Mouse (Mus musculus) heart, adult 2 months (tissue): ENCODE results near the gene Vcam1. TPM values are rescaled to one million over a fixed set of nuclear protein-coding genes. Genes with fewer than 3 reads are reported as not detected.

Source experiments
- DNase-seq, 2 experiments: peaks; one replicate each; pipeline ENCODE4 v3.0.0; 2021
- H3K27ac ChIP-seq: fragments of 200-600 bp; 2 replicates; pipeline ENCODE4 v1.8.1; 2022
- H3K27me3 ChIP-seq: fragments of 200-500 bp; 2 replicates; pipeline ENCODE4 v1.6.1; 2012; ENCODE audit warnings: mild to moderate bottlenecking, low read length, inconsistent platforms, mixed read lengths; ENCODE audit not compliant: control insufficient read depth, insufficient read depth
- H3K36me3 ChIP-seq: fragments of 200-500 bp; 2 replicates; pipeline ENCODE4 v1.6.1; 2012; ENCODE audit warnings: low read length, inconsistent platforms; ENCODE audit not compliant: control insufficient read depth, insufficient read depth
- H3K4me1 ChIP-seq: fragments of 200-500 bp; 2 replicates; pipeline ENCODE4 v1.6.1; 2011; ENCODE audit warnings: low read length; ENCODE audit not compliant: control insufficient read depth, insufficient read depth
- H3K4me3 ChIP-seq: fragments of 200-600 bp; 2 replicates; pipeline ENCODE4 v1.8.1; 2022
- H3K79me2 ChIP-seq: fragments of 200-500 bp; replicated peaks from 2 replicates; pipeline ENCODE4 v1.6.1; 2012; ENCODE audit warnings: mild to moderate bottlenecking, inconsistent platforms, low read length, moderate library complexity, mixed read lengths; ENCODE audit not compliant: control insufficient read depth, insufficient read depth
- H3K9ac ChIP-seq: fragments of 200-500 bp; 2 replicates; pipeline ENCODE4 v1.6.1; 2012; ENCODE audit warnings: low read depth, mild to moderate bottlenecking, control low read depth, inconsistent platforms, low read length, mixed read lengths
- CTCF ChIP-seq: fragments of 200-600 bp; IDR thresholded peaks from 2 replicates; pipeline ENCODE4 v1.8.1; 2022; ENCODE audit warnings: antibody characterized with exemption, mild to moderate bottlenecking, moderate library complexity
- EP300 ChIP-seq: fragments of 200-500 bp; IDR thresholded peaks from 2 replicates; pipeline ENCODE4 v1.6.1; 2011; ENCODE audit warnings: low read depth, low read length, control low read depth; ENCODE audit not compliant: insufficient read depth
- POLR2A ChIP-seq: fragments of 200-500 bp; IDR thresholded peaks from 2 replicates; pipeline ENCODE4 v1.6.1; 2011; ENCODE audit warnings: mild to moderate bottlenecking, low read depth, low read length, control low read depth; ENCODE audit not compliant: insufficient read depth
- WGBS: fragments of 180-500 bp; shearing (Covaris S2); methylation state at CpG from one replicate; pipeline ENCODE4 v1.1.7; 2018; 5-methylcytosine and 5-hydroxymethylcytosine counted together
- intact Hi-C: fragments of 180-260 bp; cut with DNase I; formaldehyde crosslinking; loops from one replicate; pipeline ENCODE4 v1.15.1; 2025
- polyA plus RNA-seq: library from polyadenylated mRNA; depleted of rRNA; stranded (reverse); fragments of >200 nt; gene quantifications from 2 replicates; pipeline ENCODE4 v1.2.3, GENCODE M21; 2012
- total RNA-seq, 2 experiments: library from RNA; stranded (reverse); gene quantifications; 2 replicates each; pipeline ENCODE4 v1.2.3; 2021

Vcam1 gene
- total and polyA plus RNA-seq, 3 experiments, result 5.8 to 15.3 (median 14.7) TPM

DNA sequence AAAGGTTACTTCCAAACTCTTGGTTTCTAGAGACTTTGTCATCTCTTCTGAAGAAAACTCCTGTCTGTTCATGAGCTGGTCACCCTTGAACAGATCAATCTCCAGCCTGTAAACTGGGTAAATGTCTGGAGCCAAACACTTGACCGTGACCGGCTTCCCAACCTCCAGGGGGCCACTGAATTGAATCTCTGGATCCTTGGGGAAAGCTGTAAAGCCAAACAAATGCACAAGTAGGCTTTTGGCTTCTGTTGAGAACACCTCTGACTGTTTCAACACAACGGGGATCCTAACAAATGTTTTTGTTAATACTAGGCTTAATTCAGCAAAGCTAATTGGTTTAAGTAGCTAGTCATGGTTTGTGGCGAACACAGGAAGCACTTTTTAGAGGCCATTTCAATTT lies 3.4 kb downstream of the Vcam1 start:
- intact Hi-C loops, result loop anchor here (5.0 kb wide), 1 partner anchor 66 kb away; no protein-coding TSS in a partner anchor
- Histone ChIP-seq H3K4me3 (no peak overlapping the region; the same call in 1 of the 2 replicates), H3K9ac (no peak overlapping the region)

DNA sequence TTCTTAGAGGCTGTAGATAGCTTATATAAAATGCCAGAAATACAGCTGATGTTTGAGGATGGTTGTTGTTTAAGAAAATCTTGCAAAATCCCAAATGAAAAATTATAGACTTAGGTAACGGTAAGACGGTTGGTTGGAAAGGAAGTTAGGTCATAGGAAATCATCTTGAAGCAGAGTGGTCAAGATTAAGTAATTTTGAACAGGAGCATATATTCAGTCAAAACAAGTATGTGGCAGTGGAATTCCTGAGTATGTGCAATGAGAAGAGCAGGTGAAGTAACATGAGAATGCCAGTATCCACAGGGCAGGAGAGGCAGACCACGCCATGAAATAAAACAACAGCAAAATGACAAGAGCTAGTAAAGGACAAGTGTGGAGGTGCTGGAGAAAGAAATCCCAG lies 5.7 kb downstream of the Vcam1 start:
- TF ChIP-seq EP300 (no peak), CTCF (no peak), POLR2A (no peak)
- DNase-seq, result no peak
- intact Hi-C loops, result no loop called here
- Histone ChIP-seq H3K9ac (no peak overlapping the region), H3K4me3 (no peak overlapping the region), H3K36me3 (no peaks in the 10 kb centered on the region), H3K79me2 (no peaks in the 10 kb centered on the region), H3K27me3 (no peaks in the 10 kb centered on the region), H3K27ac (no peak overlapping the region), H3K4me1 (peaks cover 3% of the 10 kb centered on the region)
- WGBS, result 85% methylated on average over 3 of the region's 3 CpGs

More for the DNA sequence above, 3.4 kb downstream of the Vcam1 start:
- Histone ChIP-seq H3K79me2 (no peaks in the 10 kb centered on the region), H3K36me3 (no peaks in the 10 kb centered on the region; the same call in 1 of the 2 replicates), H3K27me3 (no peaks in the 10 kb centered on the region), H3K4me1 (peaks cover 4% of the 10 kb centered on the region), H3K27ac (peak overlapping the region; percentile 6; the same call in 1 of the 2 replicates)
- DNase-seq, result no peak
- WGBS, result 58% methylated on average over 4 of the region's 4 CpGs
- TF ChIP-seq POLR2A, result no peak
- no peak for TF ChIP-seq EP300
- no peak for TF ChIP-seq CTCF

DNA sequence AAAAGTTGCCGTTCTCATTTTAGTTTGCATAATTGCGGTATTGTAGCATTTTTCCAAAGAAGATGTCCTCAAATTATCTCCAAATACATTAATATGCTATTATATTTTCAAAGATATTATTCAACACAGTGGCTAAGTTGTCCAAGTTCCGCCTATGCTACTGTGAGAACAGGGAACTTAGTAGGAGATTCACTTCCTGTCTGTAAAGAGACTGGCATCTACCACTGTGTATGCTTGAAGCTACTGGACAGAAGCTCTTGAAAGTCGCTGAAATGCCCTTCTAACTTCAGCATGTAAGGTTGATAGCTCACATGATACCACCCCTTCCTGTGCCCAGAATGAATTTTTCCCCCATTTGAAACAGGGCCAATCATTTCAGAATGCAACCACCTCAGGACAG lies 6.8 kb downstream of the Vcam1 start:
- no peaks in the 10 kb centered on the region for H3K79me2 ChIP-seq
- no peaks in the 10 kb centered on the region for H3K27me3 ChIP-seq
- WGBS, result 73% methylated on average over 4 of the region's 4 CpGs
- H3K9ac ChIP-seq, result no peak overlapping the region
- H3K27ac ChIP-seq, result no peak overlapping the region
- intact Hi-C loops, result no loop called here
- H3K36me3 ChIP-seq, result no peaks in the 10 kb centered on the region
- H3K4me1 ChIP-seq, result peaks cover 3% of the 10 kb centered on the region
- no peak for DNase-seq
- no peak for TF ChIP-seq POLR2A
- TF ChIP-seq EP300, result no peak
- no peak for TF ChIP-seq CTCF
- H3K4me3 ChIP-seq, result no peak overlapping the region

DNA sequence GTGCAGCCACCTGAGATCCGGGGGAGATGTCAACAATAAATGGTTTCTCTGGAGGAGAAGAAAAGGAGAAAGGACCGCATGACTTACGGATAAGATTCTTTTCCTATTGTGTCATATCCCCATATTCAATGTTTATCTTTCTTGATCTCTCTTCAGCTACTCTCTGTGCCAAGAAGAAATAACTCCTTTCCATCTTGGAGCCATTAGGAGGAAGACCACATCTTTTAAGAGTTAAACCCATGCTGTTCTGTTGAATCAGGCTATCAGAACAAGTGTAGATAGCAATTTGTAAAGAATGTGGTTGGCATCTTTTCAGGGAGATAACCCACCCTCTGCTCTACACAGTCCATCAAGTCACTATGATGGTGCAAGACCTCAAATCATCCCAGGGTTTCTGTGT lies 8.5 kb downstream of the Vcam1 start:
- Histone ChIP-seq H3K4me3 (no peak overlapping the region), H3K79me2 (no peaks in the 10 kb centered on the region), H3K27ac (no peak overlapping the region), H3K9ac (no peak overlapping the region), H3K4me1 (no peaks in the 10 kb centered on the region; the same call in none of the 2 replicates), H3K36me3 (no peaks in the 10 kb centered on the region), H3K27me3 (no peaks in the 10 kb centered on the region)
- DNase-seq, result no peak
- intact Hi-C loops, result no loop called here
- no peak for TF ChIP-seq EP300
- TF ChIP-seq CTCF, result no peak
- no peak for TF ChIP-seq POLR2A
- 50% methylated on average over 3 of the region's 3 CpGs for WGBS

DNA sequence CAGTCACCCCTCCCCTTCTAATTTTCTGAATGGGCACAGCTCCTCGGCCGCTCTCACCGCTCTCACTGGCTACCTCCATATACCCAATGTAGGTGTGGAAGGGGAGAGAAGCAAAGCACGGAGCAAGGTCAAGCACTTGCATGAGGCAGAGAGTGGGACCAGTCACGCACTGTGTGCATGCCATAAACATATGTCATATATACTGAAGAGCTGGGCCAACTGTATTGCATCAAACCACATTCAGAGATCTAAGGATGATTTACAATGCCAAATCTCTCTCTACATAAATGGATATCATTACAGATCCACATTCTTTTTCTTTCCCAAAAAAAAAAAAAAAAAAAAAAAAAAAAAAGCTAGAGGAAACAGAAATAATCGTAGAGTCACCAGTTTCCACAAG lies 9.1 kb downstream of the Vcam1 start:
- no peak for DNase-seq
- no peak overlapping the region for H3K4me3 ChIP-seq
- no peaks in the 10 kb centered on the region for H3K36me3 ChIP-seq
- H3K27ac ChIP-seq, result no peak overlapping the region
- no peak overlapping the region for H3K9ac ChIP-seq
- TF ChIP-seq POLR2A (no peak), CTCF (no peak), EP300 (no peak)
- intact Hi-C loops, result no loop called here
- no peaks in the 10 kb centered on the region for H3K27me3 ChIP-seq
- H3K4me1 ChIP-seq, result no peaks in the 10 kb centered on the region; the same call in none of the 2 replicates
- WGBS, result 92% methylated on average over 6 of the region's 6 CpGs
- H3K79me2 ChIP-seq, result no peaks in the 10 kb centered on the region

DNA sequence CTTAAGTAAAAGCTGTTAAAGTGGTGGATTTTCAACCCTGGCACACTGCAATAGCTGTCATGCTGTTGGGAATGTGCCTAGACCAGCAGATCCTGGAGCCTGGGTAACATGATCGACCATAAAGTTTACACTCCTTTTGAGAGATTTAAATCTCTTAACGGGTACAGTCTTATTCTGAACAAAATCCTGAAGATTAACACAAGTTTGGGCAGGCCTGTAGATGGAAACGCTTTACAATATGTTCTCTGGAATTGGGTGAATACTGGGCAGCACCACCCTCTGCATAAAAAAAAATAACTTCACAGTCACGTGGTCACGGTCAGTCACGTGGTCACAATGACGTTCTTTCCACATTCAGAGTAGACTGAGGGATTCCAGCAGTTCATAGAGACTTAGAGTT lies 10.3 kb downstream of the Vcam1 start:
- WGBS, result 82% methylated on average over 7 of the region's 7 CpGs
- Histone ChIP-seq H3K4me1 (peaks cover 4% of the 10 kb centered on the region), H3K27ac (no peak overlapping the region), H3K27me3 (no peaks in the 10 kb centered on the region), H3K4me3 (no peak overlapping the region), H3K36me3 (peaks cover 5% of the 10 kb centered on the region; the same call in 1 of the 2 replicates), H3K9ac (no peak overlapping the region), H3K79me2 (no peaks in the 10 kb centered on the region)
- intact Hi-C loops, result no loop called here
- DNase-seq, result no peak
- TF ChIP-seq EP300, result no peak
- no peak for TF ChIP-seq POLR2A
- no peak for TF ChIP-seq CTCF
